ENCODE assay signal across 9 mouse cellular contexts in the genomic region with DNA sequence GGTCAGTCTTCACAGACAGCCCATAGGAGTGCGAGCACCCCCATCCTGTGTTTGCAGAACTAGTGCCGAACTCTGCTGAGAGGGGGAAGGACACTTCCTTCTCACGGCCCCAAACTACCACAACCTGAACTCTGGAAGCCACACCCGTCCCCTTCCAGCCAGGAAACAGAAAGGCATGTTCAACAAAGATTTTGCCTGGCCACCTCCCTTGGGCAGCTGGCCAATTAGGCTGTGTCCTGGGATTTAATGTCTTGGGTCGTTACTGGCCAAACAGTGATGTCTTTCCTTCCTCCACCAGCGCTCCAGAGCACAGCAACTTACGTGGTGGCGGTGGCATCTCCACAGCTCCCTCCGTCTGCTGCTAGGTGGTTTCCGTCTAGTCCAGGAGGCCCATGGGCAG.
DNase-seq lines count a peak whose midpoint lies in the region; ATAC-seq and TF ChIP-seq lines count a peak whose summit lies in the region.
"Had no signal": no experiment of that assay in that cellular context is flagged by ENCODE, and none has a peak within 500 bp of the region (broad histone marks: within the 10 kb centered on the region; RNA-seq: fewer than 3 reads in every experiment).

No protein-coding gene starts in this region.

- TF ChIP-seq CTCF in hindbrain, postnatal 0 days (IDR thresholded peaks at IDR 0.05; ENCODE audit: low read depth): no peak

- no peak overlapping the region for H3K4me2 ChIP-seq in heart, embryonic 15.5 days
- H3K4me2 ChIP-seq in hindbrain, postnatal 0 days (ENCODE audit: low read depth, low read length): no peak overlapping the region
- H3K4me2 ChIP-seq: hindbrain, embryonic 15.5 days had no signal

- DNase-seq in thymus, postnatal 4 days: peak; percentile 42
- no peak for DNase-seq in thymus, postnatal 36 days
- DNase-seq in kidney, postnatal 4 days: peak; percentile 37 to 64
- DNase-seq in urinary bladder, postnatal 25 days (ENCODE audit: low spot score): peak; percentile 21
- no peak for DNase-seq in spleen, postnatal 14 days (ENCODE audit: low spot score in 2 of 2)
- no peak for DNase-seq in hindbrain, postnatal 0 days (ENCODE audit: low spot score)

- peaks cover 6% of the 10 kb centered on the region; the same call in 1 of the 2 replicates for H3K4me1 ChIP-seq in heart, embryonic 15.5 days (replicated peaks)
- no peaks in the 10 kb centered on the region for H3K4me1 ChIP-seq in hindbrain, postnatal 0 days (ENCODE audit: insufficient read depth, low read length)
- H3K4me1 ChIP-seq: hindbrain, embryonic 15.5 days had no signal

- H3K9me3 ChIP-seq in heart, embryonic 15.5 days (replicated peaks): no peaks in the 10 kb centered on the region
- H3K9me3 ChIP-seq in hindbrain, postnatal 0 days (ENCODE audit: low read length): no peaks in the 10 kb centered on the region
- H3K9me3 ChIP-seq: hindbrain, embryonic 15.5 days had no signal

- WGBS in heart, embryonic 15.5 days: 64% methylated on average over 10 of the region's 10 CpGs
- 86% methylated on average over 10 of the region's 10 CpGs for WGBS in hindbrain, postnatal 0 days

- ATAC-seq in heart, embryonic 15.5 days (replicated peaks; ENCODE audit: insufficient number of reproducible peaks, insufficient read depth, low FRiP score, low read depth): peak; percentile 51
- ATAC-seq in inflammation-experienced regulatory T-cells, adult 6 months: no peak
- ATAC-seq in hindbrain, postnatal 0 days: no peak

- no peaks in the 10 kb centered on the region for H3K36me3 ChIP-seq in heart, embryonic 15.5 days
- H3K36me3 ChIP-seq in hindbrain, postnatal 0 days (ENCODE audit: insufficient read depth, low read length): no peaks in the 10 kb centered on the region
- H3K36me3 ChIP-seq: hindbrain, embryonic 15.5 days had no signal

- no peak overlapping the region for H3K9ac ChIP-seq in heart, embryonic 15.5 days
- no peak overlapping the region for H3K9ac ChIP-seq in hindbrain, postnatal 0 days (replicated peaks; ENCODE audit: low read length)
- H3K9ac ChIP-seq: hindbrain, embryonic 15.5 days had no signal

- H3K27me3 ChIP-seq in heart, embryonic 15.5 days: no peaks in the 10 kb centered on the region
- no peaks in the 10 kb centered on the region for H3K27me3 ChIP-seq in hindbrain, postnatal 0 days (ENCODE audit: insufficient read depth, low read length)
- H3K27me3 ChIP-seq: hindbrain, embryonic 15.5 days had no signal

- H3K27ac ChIP-seq in heart, embryonic 15.5 days: no peak overlapping the region
- no peak overlapping the region for H3K27ac ChIP-seq in hindbrain, postnatal 0 days
- H3K27ac ChIP-seq: hindbrain, embryonic 15.5 days had no signal

- H3K4me3 ChIP-seq in heart, embryonic 15.5 days: no peak overlapping the region
- no peak overlapping the region for H3K4me3 ChIP-seq in hindbrain, postnatal 0 days (ENCODE audit: low read length)
- H3K4me3 ChIP-seq: hindbrain, embryonic 15.5 days had no signal

Comparison
In these comparisons a context has a peak if more than half of its experiments do, and no peak if none do; other contexts are left out.
1. DNase-seq: peak in thymus, postnatal 4 days (single experiment), kidney, postnatal 4 days (2 of 2) and urinary bladder, postnatal 25 days (single experiment); none in thymus, postnatal 36 days (0 of 2), spleen, postnatal 14 days (0 of 2) and hindbrain, postnatal 0 days (single experiment).